Mouse (Mus musculus): ENCODE data around the gene Gcfc2.

DNA sequence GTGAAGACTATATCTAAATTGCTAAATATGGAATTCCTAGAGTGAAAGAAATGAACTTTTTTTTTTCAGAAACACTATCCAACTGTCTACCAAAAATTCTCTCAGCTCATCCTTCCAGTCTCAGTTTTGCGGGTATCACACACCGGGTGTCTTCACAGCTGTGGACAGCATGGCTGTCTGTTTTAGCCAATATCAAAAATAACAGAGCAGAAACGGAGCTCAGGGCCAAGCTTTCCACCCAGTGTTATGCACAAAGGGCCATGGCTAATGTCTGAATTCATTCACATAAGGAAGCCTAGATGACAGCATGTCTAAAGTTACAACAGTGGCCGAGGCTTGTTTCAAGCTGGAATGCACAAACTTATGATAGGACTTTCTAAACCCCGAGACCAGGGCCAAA lies 12.2 kb upstream of the Gcfc2 start:
- TF ChIP-seq POLR2A (IDR thresholded peaks at IDR 0.05; ENCODE audit: borderline replicate concordance, extremely low read depth, insufficient read depth, insufficient read length, poor library complexity, severe bottlenecking) = no peak
- TF ChIP-seq CTCF (IDR thresholded peaks at IDR 0.05; ENCODE audit: borderline replicate concordance, extremely low read depth, insufficient read depth, insufficient read length) = no peak
